Mouse (Mus musculus): ENCODE results near the gene Camkmt.

GRCm38 (mm10) chr17:85249744-85250143, 159.4 kb downstream of the Camkmt start:
- TF ChIP-seq CTCF (IDR thresholded peaks at IDR 0.05; ENCODE audit: extremely low read depth, insufficient read depth, insufficient read length, insufficient replicate concordance) (no peak), POLR2A (IDR thresholded peaks at IDR 0.05; ENCODE audit: low read depth, low read length) (no peak)
